Mouse (Mus musculus): Measurements from ENCODE around the gene A830031A19Rik. TPM values are rescaled to one million over a fixed set of nuclear protein-coding genes. Genes with fewer than 3 reads are reported as not detected.
A peak's percentile ranks its signal among the peaks of the same experiment; 100 is the strongest.

A830031A19Rik gene
- total and polyA plus RNA-seq, 3 experiments = not detected

- DNase-seq (ENCODE audit: low read depth, low spot score) = no peak
- peaks cover 0 to 1% of the 10 kb centered on the region in 2 experiments; a peak in 2 of 4 replicates for H3K27me3 ChIP-seq (ENCODE audit: control insufficient read depth in 1 of 2, insufficient read depth in 2 of 2, low read length in 2 of 2)
Observed at GRCm38 (mm10) chr11:24008976-24009375, 65.9 kb downstream of the A830031A19Rik start.

GRCm38 (mm10) chr11:24008244-24008643 is 66.6 kb downstream of the A830031A19Rik start:
- TF ChIP-seq E2F4 (IDR thresholded peaks at IDR 0.05; ENCODE audit: borderline replicate concordance, low read depth, low read length) (no peak), TBP (IDR thresholded peaks at IDR 0.05; ENCODE audit: low read depth, low read length) (no peak), GATA1 (IDR thresholded peaks at IDR 0.05; ENCODE audit: low read depth, low read length) (peak; percentile 30; the same call in 1 of the 2 replicates), ZMIZ1 (IDR thresholded peaks at IDR 0.05; ENCODE audit: low read depth, low read length) (no peak), KAT2A (conservative IDR thresholded peaks at IDR 0.05; ENCODE audit: low read depth, low read length) (no peak), CHD2 (IDR thresholded peaks at IDR 0.05; ENCODE audit: low read length) (no peak), MEF2A (IDR thresholded peaks at IDR 0.05; ENCODE audit: extremely low read depth, insufficient replicate concordance, low read depth, low read length, poor library complexity, severe bottlenecking) (no peak), RAD21 (IDR thresholded peaks at IDR 0.05; ENCODE audit: low read depth, low read length) (peak; percentile 65), JUND (IDR thresholded peaks at IDR 0.05; ENCODE audit: low read depth, low read length) (no peak), UBTF (IDR thresholded peaks at IDR 0.05; ENCODE audit: borderline replicate concordance, insufficient read depth, low read depth, low read length) (no peak), MAX (IDR thresholded peaks at IDR 0.05; ENCODE audit: low read length) (no peak), ZC3H11A (IDR thresholded peaks at IDR 0.05; ENCODE audit: low read depth, low read length) (peak; percentile 47; the same call in 1 of the 2 replicates), EP300 (IDR thresholded peaks at IDR 0.05; ENCODE audit: low read depth in 1 of 2, low read length in 2 of 2) (no peak), CTCF (IDR thresholded peaks at IDR 0.05 in 2 of 3, conservative IDR thresholded peaks at IDR 0.05 in 1 of 3; ENCODE audit: control insufficient read depth in 1 of 3, insufficient read depth in 1 of 3, low read depth in 2 of 3, low read length in 3 of 3, poor library complexity in 1 of 3, severe bottlenecking in 1 of 3) (peak; percentile 50 to 71 (median 63)), SMC3 (IDR thresholded peaks at IDR 0.05; ENCODE audit: low read depth, low read length) (peak; percentile 81)
- Histone ChIP-seq H3K36me3 (ENCODE audit: control insufficient read depth in 1 of 2, insufficient read depth in 2 of 2, low read length in 2 of 2) (no peaks in the 10 kb centered on the region), H3K9me3 (replicated peaks; ENCODE audit: insufficient read depth, low read length) (no peaks in the 10 kb centered on the region), H3K27me3 (ENCODE audit: control insufficient read depth in 1 of 2, insufficient read depth in 2 of 2, low read length in 2 of 2) (peaks cover 0 to 1% of the 10 kb centered on the region in 2 experiments; a peak in 2 of 4 replicates), H3K4me3 (ENCODE audit: control insufficient read depth in 1 of 2, insufficient read depth in 1 of 2, low read depth in 2 of 2, low read length in 2 of 2) (no peak overlapping the region), H3K27ac (ENCODE audit: control insufficient read depth, low read depth, low read length) (no peak overlapping the region), H3K4me1 (ENCODE audit: control insufficient read depth in 1 of 2, insufficient read depth in 2 of 2, low read length in 2 of 2) (no peaks in the 10 kb centered on the region), H3K79me2 (ENCODE audit: control insufficient read depth, insufficient read depth, low read length, poor library complexity) (no peaks in the 10 kb centered on the region), H3K9ac (ENCODE audit: control insufficient read depth, low read depth, low read length, poor library complexity, severe bottlenecking) (no peak overlapping the region)
- peak; percentile 50 for DNase-seq (ENCODE audit: low read depth, low spot score)

More at GRCm38 (mm10) chr11:24008976-24009375, 65.9 kb downstream of the A830031A19Rik start:
- Histone ChIP-seq H3K9me3 (replicated peaks; ENCODE audit: insufficient read depth, low read length) (no peaks in the 10 kb centered on the region), H3K27ac (ENCODE audit: control insufficient read depth, low read depth, low read length) (no peak overlapping the region), H3K79me2 (ENCODE audit: control insufficient read depth, insufficient read depth, low read length, poor library complexity) (no peaks in the 10 kb centered on the region), H3K36me3 (ENCODE audit: control insufficient read depth in 1 of 2, insufficient read depth in 2 of 2, low read length in 2 of 2) (no peaks in the 10 kb centered on the region), H3K4me1 (ENCODE audit: control insufficient read depth in 1 of 2, insufficient read depth in 2 of 2, low read length in 2 of 2) (no peaks in the 10 kb centered on the region), H3K9ac (ENCODE audit: control insufficient read depth, low read depth, low read length, poor library complexity, severe bottlenecking) (no peak overlapping the region), H3K4me3 (ENCODE audit: control insufficient read depth in 1 of 2, insufficient read depth in 1 of 2, low read depth in 2 of 2, low read length in 2 of 2) (no peak overlapping the region)
- TF ChIP-seq NELFE (IDR thresholded peaks at IDR 0.05; ENCODE audit: low read depth, low read length) = no peak
- no peak for TF ChIP-seq RAD21 (IDR thresholded peaks at IDR 0.05; ENCODE audit: low read depth, low read length)
- TF ChIP-seq TAL1 (IDR thresholded peaks at IDR 0.05; ENCODE audit: low read length) = no peak
- TF ChIP-seq ZNF384 (IDR thresholded peaks at IDR 0.05; ENCODE audit: low read depth, low read length) = no peak

All from MEL (cell line).